Mouse (Mus musculus): ENCODE results near the gene Kcnd3. TPM values are rescaled to one million over a fixed set of nuclear protein-coding genes. Genes with fewer than 3 reads are reported as not detected.

Gene Kcnd3
- polyA plus RNA-seq, 1 experiment from 2014 or later: 1.2 TPM

GRCm38 (mm10) chr3:105478876-105479275 lies 26.7 kb downstream of the Kcnd3 start:
- Histone ChIP-seq H3K4me3 (no peak overlapping the region), H3K27me3 (ENCODE audit: low read depth, poor library complexity, severe bottlenecking) (no peaks in the 10 kb centered on the region), H3K9me3 (replicated peaks) (no peaks in the 10 kb centered on the region), H3K36me3 (no peaks in the 10 kb centered on the region), H3K27ac (replicated peaks) (no peak overlapping the region), H3K4me1 (peaks cover 28% of the 10 kb centered on the region)
- DNase-seq (ENCODE audit: low spot score): no peak
- WGBS: 86% methylated on average over 4 of the region's 4 CpGs

- Histone ChIP-seq H3K27me3 (ENCODE audit: low read depth, poor library complexity, severe bottlenecking) (no peaks in the 10 kb centered on the region), H3K4me1 (peaks cover 30% of the 10 kb centered on the region), H3K9me3 (replicated peaks) (no peaks in the 10 kb centered on the region), H3K4me3 (no peak overlapping the region), H3K36me3 (no peaks in the 10 kb centered on the region), H3K27ac (replicated peaks) (peak overlapping the region; percentile 19)
- 75% methylated on average over 8 of the region's 8 CpGs for WGBS
- no peak for DNase-seq (ENCODE audit: low spot score)
These were observed 29.3 kb downstream of the Kcnd3 start for GRCm38 (mm10) chr3:105481419-105481818.

- Histone ChIP-seq H3K36me3 (no peaks in the 10 kb centered on the region), H3K9me3 (replicated peaks) (no peaks in the 10 kb centered on the region), H3K4me3 (no peak overlapping the region), H3K4me1 (peaks cover 30% of the 10 kb centered on the region), H3K27ac (replicated peaks) (no peak overlapping the region), H3K27me3 (ENCODE audit: low read depth, poor library complexity, severe bottlenecking) (no peaks in the 10 kb centered on the region)
- 78% methylated on average over 13 of the region's 13 CpGs for WGBS
- DNase-seq (ENCODE audit: low spot score): no peak
These were observed 31.5 kb downstream of the Kcnd3 start for GRCm38 (mm10) chr3:105483651-105484052.

- peaks cover 21% of the 10 kb centered on the region for H3K4me1 ChIP-seq
- no peaks in the 10 kb centered on the region for H3K9me3 ChIP-seq (replicated peaks)
- H3K4me3 ChIP-seq: no peak overlapping the region
- peak; percentile 22 for DNase-seq (ENCODE audit: low spot score)
- no peak overlapping the region for H3K27ac ChIP-seq (replicated peaks)
- 58% methylated on average over 8 of the region's 8 CpGs for WGBS
- H3K36me3 ChIP-seq: no peaks in the 10 kb centered on the region
- no peaks in the 10 kb centered on the region for H3K27me3 ChIP-seq (ENCODE audit: low read depth, poor library complexity, severe bottlenecking)
These were observed 35.0 kb downstream of the Kcnd3 start for GRCm38 (mm10) chr3:105487171-105487570.

GRCm38 (mm10) chr3:105489607-105490006 lies 37.5 kb downstream of the Kcnd3 start:
- Histone ChIP-seq H3K27me3 (ENCODE audit: low read depth, poor library complexity, severe bottlenecking) (no peaks in the 10 kb centered on the region), H3K27ac (replicated peaks) (peak overlapping the region; percentile 49; the same call in 1 of the 2 replicates), H3K9me3 (replicated peaks) (no peaks in the 10 kb centered on the region), H3K4me3 (no peak overlapping the region), H3K36me3 (no peaks in the 10 kb centered on the region), H3K4me1 (peaks cover 15% of the 10 kb centered on the region)
- no peak for DNase-seq (ENCODE audit: low spot score)
- 18% methylated on average over 4 of the region's 4 CpGs for WGBS

GRCm38 (mm10) chr3:105494886-105495285 lies 42.8 kb downstream of the Kcnd3 start:
- Histone ChIP-seq H3K27ac (replicated peaks) (no peak overlapping the region), H3K27me3 (ENCODE audit: low read depth, poor library complexity, severe bottlenecking) (no peaks in the 10 kb centered on the region), H3K4me1 (peaks cover 26% of the 10 kb centered on the region), H3K9me3 (replicated peaks) (no peaks in the 10 kb centered on the region), H3K4me3 (no peak overlapping the region), H3K36me3 (no peaks in the 10 kb centered on the region)
- 71% methylated on average over 9 of the region's 9 CpGs for WGBS
- DNase-seq (ENCODE audit: low spot score): no peak

GRCm38 (mm10) chr3:105496216-105496615 lies 44.1 kb downstream of the Kcnd3 start:
- Histone ChIP-seq H3K27ac (replicated peaks) (no peak overlapping the region), H3K36me3 (no peaks in the 10 kb centered on the region), H3K4me1 (peaks cover 23% of the 10 kb centered on the region), H3K9me3 (replicated peaks) (no peaks in the 10 kb centered on the region), H3K4me3 (no peak overlapping the region), H3K27me3 (ENCODE audit: low read depth, poor library complexity, severe bottlenecking) (no peaks in the 10 kb centered on the region)
- DNase-seq (ENCODE audit: low spot score): no peak
- WGBS: 87% methylated on average over 7 of the region's 7 CpGs

GRCm38 (mm10) chr3:105496935-105497334 lies 44.8 kb downstream of the Kcnd3 start:
- no peak overlapping the region for H3K27ac ChIP-seq (replicated peaks)
- peaks cover 23% of the 10 kb centered on the region for H3K4me1 ChIP-seq
- no peaks in the 10 kb centered on the region for H3K36me3 ChIP-seq
- H3K4me3 ChIP-seq: no peak overlapping the region
- H3K27me3 ChIP-seq (ENCODE audit: low read depth, poor library complexity, severe bottlenecking): no peaks in the 10 kb centered on the region
- no peaks in the 10 kb centered on the region for H3K9me3 ChIP-seq (replicated peaks)
- 90% methylated on average over 5 of the region's 5 CpGs for WGBS
- no peak for DNase-seq (ENCODE audit: low spot score)

- DNase-seq (ENCODE audit: low spot score): no peak
- no peak overlapping the region for H3K4me3 ChIP-seq
- H3K27me3 ChIP-seq (ENCODE audit: low read depth, poor library complexity, severe bottlenecking): no peaks in the 10 kb centered on the region
- peaks cover 15% of the 10 kb centered on the region for H3K4me1 ChIP-seq
- 80% methylated on average over 1 of the region's 1 CpGs for WGBS
- no peaks in the 10 kb centered on the region for H3K9me3 ChIP-seq (replicated peaks)
- no peak overlapping the region for H3K27ac ChIP-seq (replicated peaks)
- H3K36me3 ChIP-seq: no peaks in the 10 kb centered on the region
These were observed 48.9 kb downstream of the Kcnd3 start for GRCm38 (mm10) chr3:105501071-105501470.

- no peak for DNase-seq (ENCODE audit: low spot score)
- Histone ChIP-seq H3K27me3 (ENCODE audit: low read depth, poor library complexity, severe bottlenecking) (no peaks in the 10 kb centered on the region), H3K27ac (replicated peaks) (no peak overlapping the region), H3K4me3 (no peak overlapping the region), H3K9me3 (replicated peaks) (no peaks in the 10 kb centered on the region), H3K36me3 (no peaks in the 10 kb centered on the region), H3K4me1 (peaks cover 10% of the 10 kb centered on the region)
- 93% methylated on average over 3 of the region's 3 CpGs for WGBS
These were observed 52.1 kb downstream of the Kcnd3 start for GRCm38 (mm10) chr3:105504272-105504671.

GRCm38 (mm10) chr3:105505161-105505872 lies 53.2 kb downstream of the Kcnd3 start:
- 71% methylated on average over 15 of the region's 15 CpGs for WGBS
- Histone ChIP-seq H3K36me3 (no peaks in the 10 kb centered on the region), H3K4me1 (peaks cover 10% of the 10 kb centered on the region), H3K27me3 (ENCODE audit: low read depth, poor library complexity, severe bottlenecking) (no peaks in the 10 kb centered on the region), H3K27ac (replicated peaks) (peak overlapping the region; percentile 55), H3K4me3 (no peak overlapping the region), H3K9me3 (replicated peaks) (no peaks in the 10 kb centered on the region)
- DNase-seq (ENCODE audit: low spot score): no peak

- Histone ChIP-seq H3K4me3 (no peak overlapping the region), H3K27ac (replicated peaks) (no peak overlapping the region), H3K27me3 (ENCODE audit: low read depth, poor library complexity, severe bottlenecking) (no peaks in the 10 kb centered on the region), H3K4me1 (peaks cover 10% of the 10 kb centered on the region), H3K9me3 (replicated peaks) (no peaks in the 10 kb centered on the region), H3K36me3 (no peaks in the 10 kb centered on the region)
- DNase-seq (ENCODE audit: low spot score): no peak
- WGBS: 65% methylated on average over 7 of the region's 7 CpGs
These were observed 53.7 kb downstream of the Kcnd3 start for GRCm38 (mm10) chr3:105505873-105506170.

GRCm38 (mm10) chr3:105506592-105506991 lies 54.5 kb downstream of the Kcnd3 start:
- Histone ChIP-seq H3K27ac (replicated peaks) (no peak overlapping the region), H3K4me1 (peaks cover 10% of the 10 kb centered on the region), H3K36me3 (no peaks in the 10 kb centered on the region), H3K9me3 (replicated peaks) (no peaks in the 10 kb centered on the region), H3K27me3 (ENCODE audit: low read depth, poor library complexity, severe bottlenecking) (no peaks in the 10 kb centered on the region), H3K4me3 (no peak overlapping the region)
- 94% methylated on average over 4 of the region's 4 CpGs for WGBS
- no peak for DNase-seq (ENCODE audit: low spot score)

- Histone ChIP-seq H3K9me3 (replicated peaks) (no peaks in the 10 kb centered on the region), H3K4me3 (no peak overlapping the region), H3K27me3 (ENCODE audit: low read depth, poor library complexity, severe bottlenecking) (no peaks in the 10 kb centered on the region), H3K27ac (replicated peaks) (no peak overlapping the region), H3K36me3 (no peaks in the 10 kb centered on the region), H3K4me1 (peaks cover 10% of the 10 kb centered on the region)
- 83% methylated on average over 4 of the region's 4 CpGs for WGBS
- no peak for DNase-seq (ENCODE audit: low spot score)
These were observed 57.2 kb downstream of the Kcnd3 start for GRCm38 (mm10) chr3:105509321-105509720.

Measured in midbrain, embryonic 10.5 days (tissue).